Comparison of ENCODE assay signal across 20 mouse cellular contexts in genomic region chr11:75297631-75298030, GRCm38 (mm10). TPM values are rescaled to one million over a fixed set of nuclear protein-coding genes. Genes with fewer than 3 reads are reported as not detected.
DNase-seq lines count a peak whose midpoint lies in the region; ATAC-seq lines count a peak whose summit lies in the region.
"Had no signal": no experiment of that assay in that cellular context is flagged by ENCODE, and none has a peak within 500 bp of the region (broad histone marks: within the 10 kb centered on the region; RNA-seq: fewer than 3 reads in every experiment).

No protein-coding gene starts in this region.

- no peak overlapping the region for H3K9ac ChIP-seq in kidney, embryonic 15.5 days
- H3K9ac ChIP-seq in heart, embryonic 14.5 days (ENCODE audit: low read length), result no peak overlapping the region
- H3K9ac ChIP-seq: embryonic facial prominence, embryonic 13.5 days; forebrain, embryonic 15.5 days; hindbrain, embryonic 13.5 days; limb, embryonic 12.5 days; liver, embryonic 14.5 days; midbrain, embryonic 15.5 days had no signal

- no peak for ATAC-seq in kidney, embryonic 15.5 days (replicated peaks; ENCODE audit: low FRiP score)
- ATAC-seq in heart, embryonic 14.5 days (ENCODE audit: insufficient number of reproducible peaks, insufficient read depth, low FRiP score, low read depth), result no peak
- ATAC-seq: forebrain, embryonic 15.5 days; inflammation-experienced regulatory T-cells, adult 6 months; midbrain, embryonic 15.5 days had no signal

- intact Hi-C loops in heart, postnatal 36 days (cut with DNase I), result loop anchor here (10.0 kb wide), 1 partner anchor 313 kb away; no protein-coding TSS in a partner anchor

- H3K27ac ChIP-seq in kidney, embryonic 15.5 days, result no peak overlapping the region
- peak overlapping the region; percentile 81 for H3K27ac ChIP-seq in heart, embryonic 14.5 days (replicated peaks in 1 of 2; ENCODE audit: control insufficient read depth in 1 of 2, insufficient read depth in 1 of 2, low read depth in 2 of 2, low read length in 2 of 2)
- H3K27ac ChIP-seq: embryonic facial prominence, embryonic 13.5 days; forebrain, embryonic 15.5 days; hindbrain, embryonic 13.5 days; limb, embryonic 12.5 days; liver, embryonic 14.5 days; midbrain, embryonic 15.5 days had no signal

- no peak overlapping the region for H3K4me3 ChIP-seq in kidney, embryonic 15.5 days (replicated peaks)
- H3K4me3 ChIP-seq in heart, embryonic 14.5 days (ENCODE audit: control insufficient read depth in 1 of 2, insufficient read depth in 1 of 2, low read depth in 1 of 2, low read length in 2 of 2), result no peak overlapping the region
- H3K4me3 ChIP-seq: embryonic facial prominence, embryonic 13.5 days; forebrain, embryonic 15.5 days; hindbrain, embryonic 13.5 days; limb, embryonic 12.5 days; midbrain, embryonic 15.5 days; myocyte had no signal

- H3K9me3 ChIP-seq in kidney, embryonic 15.5 days (replicated peaks), result no peaks in the 10 kb centered on the region
- no peaks in the 10 kb centered on the region for H3K9me3 ChIP-seq in heart, embryonic 14.5 days (ENCODE audit: control insufficient read depth, low read length)
- H3K9me3 ChIP-seq: embryonic facial prominence, embryonic 13.5 days; forebrain, embryonic 15.5 days; hindbrain, embryonic 13.5 days; limb, embryonic 12.5 days; midbrain, embryonic 15.5 days had no signal

- DNase-seq in heart, adult 8-10 months (ENCODE audit: low spot score), result peak; percentile 31
- no peak for DNase-seq in heart, postnatal 36 days
- DNase-seq in kidney, adult 9 months, result peak; percentile 83
- peak; percentile 28 to 57 for DNase-seq in kidney, postnatal 25 days
- DNase-seq in embryo, embryonic 11 days, result no peak
- DNase-seq: adrenal gland, postnatal 14 days; cerebellum, adult 11 months; cerebellum, postnatal 10 days; thymus, postnatal 14 days had no signal

- peaks cover 35% of the 10 kb centered on the region for H3K36me3 ChIP-seq in kidney, embryonic 15.5 days
- H3K36me3 ChIP-seq in heart, embryonic 14.5 days (ENCODE audit: control insufficient read depth, insufficient read depth, low read length), result peaks cover 34% of the 10 kb centered on the region
- H3K36me3 ChIP-seq: midbrain, embryonic 15.5 days had no signal

- no peak overlapping the region for H3K4me2 ChIP-seq in kidney, embryonic 15.5 days
- H3K4me2 ChIP-seq in heart, embryonic 14.5 days (ENCODE audit: low read length), result peak overlapping the region; percentile 24
- H3K4me2 ChIP-seq: embryonic facial prominence, embryonic 13.5 days; forebrain, embryonic 15.5 days; hindbrain, embryonic 13.5 days; limb, embryonic 12.5 days; midbrain, embryonic 15.5 days had no signal

- WGBS in kidney, embryonic 15.5 days, result 66% methylated on average over 9 of the region's 9 CpGs
- 45% methylated on average over 9 of the region's 9 CpGs for WGBS in heart, embryonic 14.5 days

- H3K4me1 ChIP-seq in kidney, embryonic 15.5 days, result peaks cover 31% of the 10 kb centered on the region
- peaks cover 41 to 52% of the 10 kb centered on the region in 2 experiments for H3K4me1 ChIP-seq in heart, embryonic 14.5 days (ENCODE audit: control insufficient read depth in 2 of 2, insufficient read depth in 2 of 2, low read length in 2 of 2)

- H3K27me3 ChIP-seq in kidney, embryonic 15.5 days, result peaks cover 19% of the 10 kb centered on the region
- H3K27me3 ChIP-seq in heart, embryonic 14.5 days (ENCODE audit: control insufficient read depth, insufficient read depth, low read length), result no peaks in the 10 kb centered on the region
- H3K27me3 ChIP-seq: CH12.LX; forebrain, embryonic 15.5 days; midbrain, embryonic 15.5 days had no signal

RNA-seq across cellular contexts. Expression of gene Rpa1, which starts 50.5 kb away (rescaled TPM):
- 10 to 100 TPM; 62.6 to 69.4 (median 67.4) TPM for total RNA-seq in heart, adult 8-10 months (2022)
- 10 to 100 TPM; 55.1 to 63.8 TPM for total RNA-seq in heart, postnatal 36 days (2021)
- 123 and 128 TPM in 2 replicates for polyA plus RNA-seq in kidney, embryonic 15.5 days (2015; fragmentation: Nextera tagmentation; extraction: Ambion mirVana)
- 82.8 and 87.4 TPM in 2 replicates for polyA plus RNA-seq in heart, embryonic 14.5 days (2014; fragmentation: Nextera tagmentation; extraction: Ambion mirVana)

RNA-seq across cellular contexts. Expression of gene Smyd4, which starts 50.6 kb away (rescaled TPM):
- total RNA-seq in heart, adult 8-10 months (2022), result 10 to 100 TPM in 1 of 4 experiments, 1 to 10 TPM in 3; 5.7 to 10.1 (median 8.3) TPM
- 1 to 10 TPM; 4.4 to 7.5 TPM for total RNA-seq in heart, postnatal 36 days (2021)
- 14.6 and 15.2 TPM in 2 replicates for polyA plus RNA-seq in kidney, embryonic 15.5 days (2015; fragmentation: Nextera tagmentation; extraction: Ambion mirVana)
- polyA plus RNA-seq in heart, embryonic 14.5 days (2014; fragmentation: Nextera tagmentation; extraction: Ambion mirVana), result 13.8 and 15.2 TPM in 2 replicates

Comparison
In these comparisons a context has a peak if more than half of its experiments do, and no peak if none do; other contexts are left out.
1. DNase-seq: peak in heart, adult 8-10 months (single experiment), kidney, adult 9 months (single experiment) and kidney, postnatal 25 days (2 of 2); none in heart, postnatal 36 days (0 of 2) and embryo, embryonic 11 days (single experiment).